Comparison of ENCODE assay signal across 24 mouse cellular contexts in genomic region chr11:117240861-117241738, GRCm38 (mm10). TPM values are rescaled to one million over a fixed set of nuclear protein-coding genes. Genes with fewer than 3 reads are reported as not detected.
DNase-seq lines count a peak whose midpoint lies in the region; ATAC-seq and TF ChIP-seq lines count a peak whose summit lies in the region.
"Had no signal": no experiment of that assay in that cellular context is flagged by ENCODE, and none has a peak within 500 bp of the region (broad histone marks: within the 10 kb centered on the region; RNA-seq: fewer than 3 reads in every experiment).

No protein-coding gene starts in this region.

- no peaks in the 10 kb centered on the region for H3K36me3 ChIP-seq in heart, embryonic 16.5 days (ENCODE audit: control insufficient read depth, insufficient read depth)
- no peaks in the 10 kb centered on the region for H3K36me3 ChIP-seq in midbrain, embryonic 12.5 days
- no peaks in the 10 kb centered on the region for H3K36me3 ChIP-seq in midbrain, embryonic 13.5 days
- H3K36me3 ChIP-seq in myocyte (ENCODE audit: control insufficient read depth, insufficient read depth) = no peaks in the 10 kb centered on the region
- H3K36me3 ChIP-seq: G1E; liver, embryonic 15.5 days; neural tube, embryonic 12.5 days; stomach, embryonic 15.5 days had no signal

- no peaks in the 10 kb centered on the region for H3K9me3 ChIP-seq in heart, embryonic 16.5 days (replicated peaks; ENCODE audit: control insufficient read depth, low read length)
- H3K9me3 ChIP-seq in midbrain, embryonic 12.5 days = no peaks in the 10 kb centered on the region
- H3K9me3 ChIP-seq in midbrain, embryonic 13.5 days = no peaks in the 10 kb centered on the region
- H3K9me3 ChIP-seq: forebrain, embryonic 13.5 days; G1E; limb, embryonic 13.5 days; liver, embryonic 15.5 days; neural tube, embryonic 12.5 days; stomach, embryonic 15.5 days had no signal

- peak; percentile 23 to 63 for DNase-seq in adrenal gland, adult (ENCODE audit: inconsistent age in 2 of 2, low spot score in 1 of 2)
- no peak for DNase-seq in adrenal gland, postnatal 10 days
- DNase-seq in heart, adult 9 months (ENCODE audit: low spot score in 2 of 2) = no peak
- no peak for DNase-seq in left cerebral cortex, adult 2 months (ENCODE audit: extremely low spot score in 1 of 2, low spot score in 2 of 2)
- DNase-seq: adrenal gland, postnatal 25 days; cerebellum, adult 9-11 months; embryo, embryonic 11 days; gastrocnemius, postnatal 36 days; heart, postnatal 36 days; kidney, adult 18-20 months; kidney, postnatal 14 days; spleen, adult 18-20 months; thymus, adult 2 months had no signal

- H3K4me3 ChIP-seq in heart, embryonic 16.5 days (ENCODE audit: low read length) = no peak overlapping the region
- H3K4me3 ChIP-seq in midbrain, embryonic 12.5 days = no peak overlapping the region
- no peak overlapping the region for H3K4me3 ChIP-seq in midbrain, embryonic 13.5 days (replicated peaks)
- no peak overlapping the region for H3K4me3 ChIP-seq in myocyte
- H3K4me3 ChIP-seq in left cerebral cortex, adult 2 months = no peak overlapping the region
- H3K4me3 ChIP-seq: forebrain, embryonic 13.5 days; limb, embryonic 13.5 days; liver, embryonic 15.5 days; neural tube, embryonic 12.5 days; stomach, embryonic 15.5 days had no signal

- no peak for TF ChIP-seq POLR2A in myocyte (IDR thresholded peaks at IDR 0.05; ENCODE audit: insufficient read length, low read depth)

- no peak for TF ChIP-seq CTCF in left cerebral cortex, adult 2 months (IDR thresholded peaks at IDR 0.05)

- 67% methylated on average over 11 of the region's 11 CpGs for WGBS in heart, embryonic 16.5 days
- WGBS in midbrain, embryonic 12.5 days = 84% methylated on average over 11 of the region's 11 CpGs
- 88% methylated on average over 11 of the region's 11 CpGs for WGBS in midbrain, embryonic 13.5 days

- 0 out of 2 replicates have a peak overlapping the region, but pooled peaks have one; percentile 11 for H3K27ac ChIP-seq in heart, embryonic 16.5 days (ENCODE audit: low read length)
- no peak overlapping the region for H3K27ac ChIP-seq in midbrain, embryonic 12.5 days (replicated peaks)
- no peak overlapping the region for H3K27ac ChIP-seq in midbrain, embryonic 13.5 days
- H3K27ac ChIP-seq in left cerebral cortex, adult 2 months = no peak overlapping the region
- H3K27ac ChIP-seq: forebrain, embryonic 13.5 days; hindbrain, postnatal 0 days; limb, embryonic 13.5 days; liver, embryonic 15.5 days; neural tube, embryonic 12.5 days; stomach, embryonic 15.5 days had no signal

- peaks cover 6% of the 10 kb centered on the region for H3K4me1 ChIP-seq in heart, embryonic 16.5 days (ENCODE audit: control insufficient read depth, insufficient read depth, low read length)
- H3K4me1 ChIP-seq in midbrain, embryonic 12.5 days = no peaks in the 10 kb centered on the region
- peaks cover 4% of the 10 kb centered on the region for H3K4me1 ChIP-seq in midbrain, embryonic 13.5 days (replicated peaks)

- no peak overlapping the region for H3K4me2 ChIP-seq in heart, embryonic 16.5 days (ENCODE audit: low read depth, low read length)
- H3K4me2 ChIP-seq in midbrain, embryonic 12.5 days (replicated peaks) = no peak overlapping the region
- H3K4me2 ChIP-seq in midbrain, embryonic 13.5 days (replicated peaks) = no peak overlapping the region
- H3K4me2 ChIP-seq in myocyte (ENCODE audit: low read depth) = peak overlapping the region; percentile 86
- H3K4me2 ChIP-seq: forebrain, embryonic 13.5 days; limb, embryonic 13.5 days; liver, embryonic 15.5 days; neural tube, embryonic 12.5 days; stomach, embryonic 15.5 days had no signal

- no peak overlapping the region for H3K9ac ChIP-seq in heart, embryonic 16.5 days (ENCODE audit: low read length)
- H3K9ac ChIP-seq in midbrain, embryonic 12.5 days (replicated peaks) = 0 out of 2 replicates have a peak overlapping the region, but pooled peaks have one; percentile 5
- no peak overlapping the region for H3K9ac ChIP-seq in midbrain, embryonic 13.5 days (replicated peaks)
- H3K9ac ChIP-seq: forebrain, embryonic 13.5 days; liver, embryonic 15.5 days; neural tube, embryonic 12.5 days; stomach, embryonic 15.5 days had no signal

- peaks cover 80% of the 10 kb centered on the region for H3K79me2 ChIP-seq in myocyte (ENCODE audit: control insufficient read depth, insufficient read depth)

- no peak overlapping the region for H3ac ChIP-seq in myocyte (ENCODE audit: control insufficient read depth, insufficient read length)

- ATAC-seq in heart, embryonic 16.5 days (replicated peaks; ENCODE audit: extremely low read depth, insufficient read depth, low FRiP score) = no peak
- no peak for ATAC-seq in midbrain, embryonic 12.5 days (ENCODE audit: low FRiP score, low read depth)
- ATAC-seq in midbrain, embryonic 13.5 days = no peak
- ATAC-seq: forebrain, embryonic 13.5 days; hindbrain, postnatal 0 days had no signal

- intact Hi-C loops in left cerebral cortex, adult 2 months (cut with DNase I) = no loop called here

- no peaks in the 10 kb centered on the region for H3K27me3 ChIP-seq in heart, embryonic 16.5 days (ENCODE audit: control insufficient read depth, insufficient read depth, low read length)
- H3K27me3 ChIP-seq in midbrain, embryonic 12.5 days = no peaks in the 10 kb centered on the region; the same call in 1 of the 2 replicates
- H3K27me3 ChIP-seq in midbrain, embryonic 13.5 days = peaks cover 2% of the 10 kb centered on the region; the same call in 1 of the 2 replicates
- H3K27me3 ChIP-seq in myocyte (ENCODE audit: control insufficient read depth, insufficient read depth, insufficient read length) = no peaks in the 10 kb centered on the region
- H3K27me3 ChIP-seq: limb, embryonic 13.5 days; liver, embryonic 15.5 days; neural tube, embryonic 12.5 days; stomach, embryonic 15.5 days had no signal

TF ChIP-seq in myocyte, 11 proteins besides CTCF, POLR2A, EP300 and RAD21:
- no peak for TF ChIP-seq POLR2AphosphoS2 (IDR thresholded peaks at IDR 0.05; ENCODE audit: insufficient read length, low read depth)
- TF ChIP-seq MYOD1 (IDR thresholded peaks at IDR 0.05; ENCODE audit: control insufficient read depth in 1 of 3, insufficient read length in 2 of 3, low read depth in 2 of 3) = no peak
- no peak for TF ChIP-seq TCF12 (IDR thresholded peaks at IDR 0.05; ENCODE audit: insufficient read depth, poor library complexity, severe bottlenecking)
- no peak for TF ChIP-seq REST (IDR thresholded peaks at IDR 0.05; ENCODE audit: insufficient read depth, insufficient read length)
- TF ChIP-seq SRF (IDR thresholded peaks at IDR 0.05; ENCODE audit: control insufficient read depth, insufficient read length, low read depth) = no peak
- no peak for TF ChIP-seq MYOG (IDR thresholded peaks at IDR 0.05; ENCODE audit: control insufficient read depth in 1 of 3, insufficient read depth in 1 of 3, insufficient read length in 2 of 3, low read depth in 2 of 3)

RNA-seq across cellular contexts. Expression of gene Sept9, which starts 41.6 kb away (rescaled TPM):
- 100 to 1,000 TPM; 115 to 146 TPM for total RNA-seq in adrenal gland, postnatal 10 days (2021)
- polyA plus RNA-seq in heart, embryonic 16.5 days (2015; fragmentation: Nextera tagmentation; extraction: Ambion mirVana) = 64.3 and 71.0 TPM in 2 replicates
- 162 and 176 TPM in 2 replicates for polyA plus RNA-seq in midbrain, embryonic 12.5 days (2016; fragmentation: Nextera tagmentation; extraction: Ambion mirVana)
- 121 and 125 TPM in 2 replicates for polyA plus RNA-seq in midbrain, embryonic 13.5 days (2015; fragmentation: Nextera tagmentation; extraction: Ambion mirVana)
- 253 TPM for polyA plus RNA-seq in myocyte (2012; fragmentation: generic; extraction: Trizol)
- 10 to 100 TPM; 77.4 to 77.8 TPM for total RNA-seq in left cerebral cortex, adult 2 months (2021)

Comparison
In these comparisons a context has a peak if more than half of its experiments do, and no peak if none do; other contexts are left out.
1. DNase-seq: peak in adrenal gland, adult (2 of 2); none in adrenal gland, postnatal 10 days (single experiment), heart, adult 9 months (0 of 2) and left cerebral cortex, adult 2 months (0 of 2).